13 mouse cellular contexts compared by ENCODE assay signal in the genomic region with DNA sequence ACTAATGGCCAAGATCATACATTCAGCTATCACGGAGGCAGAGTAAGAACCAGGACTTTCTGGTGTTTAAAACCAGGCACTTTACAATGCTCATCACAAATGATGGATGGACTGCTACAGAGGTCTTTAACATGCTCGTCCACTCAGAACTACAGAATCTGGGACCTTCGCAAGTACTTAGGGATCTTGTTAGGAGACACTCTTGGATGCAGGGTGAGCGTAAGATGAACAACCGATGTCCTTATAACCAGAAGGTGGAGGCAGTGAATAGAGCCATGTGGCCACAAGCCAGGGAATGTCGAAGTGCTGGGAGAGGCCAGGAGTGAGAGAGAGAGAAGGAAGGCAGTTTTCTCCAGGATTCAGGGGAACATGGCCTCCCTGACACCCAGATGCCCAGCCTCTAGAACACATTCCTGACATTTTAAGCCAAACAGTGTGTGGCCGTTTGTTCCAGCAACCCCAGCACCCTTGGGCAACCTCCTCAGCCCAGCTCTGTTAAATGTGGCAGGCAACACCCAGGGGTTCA.
DNase-seq lines count a peak whose midpoint lies in the region; ATAC-seq and TF ChIP-seq lines count a peak whose summit lies in the region.
"Had no signal": no experiment of that assay in that cellular context is flagged by ENCODE, and none has a peak within 500 bp of the region (broad histone marks: within the 10 kb centered on the region; RNA-seq: fewer than 3 reads in every experiment).

No protein-coding gene starts in this region.

- intact Hi-C loops in gastrocnemius, adult 2 months (cut with DNase I) = no loop called here
- intact Hi-C loops in left cerebral cortex, postnatal 4 days (cut with DNase I) = loop anchor here (10.0 kb wide), 1 partner anchor 81 kb away; no protein-coding TSS in a partner anchor

- TF ChIP-seq CTCF in gastrocnemius, adult 2 months (IDR thresholded peaks at IDR 0.05) = no peak

- no peaks in the 10 kb centered on the region for H3K9me3 ChIP-seq in limb, embryonic 14.5 days (ENCODE audit: control insufficient read depth, low read length)
- H3K9me3 ChIP-seq: stomach, embryonic 15.5 days had no signal

- H3K4me1 ChIP-seq in limb, embryonic 14.5 days (ENCODE audit: control insufficient read depth, insufficient read depth, low read length) = peaks cover 13% of the 10 kb centered on the region

- H3K27ac ChIP-seq in gastrocnemius, adult 2 months = peak overlapping the region; percentile 71
- H3K27ac ChIP-seq in limb, embryonic 14.5 days (replicated peaks; ENCODE audit: low read depth, low read length) = peak overlapping the region; percentile 65; the same call in 1 of the 2 replicates
- H3K27ac ChIP-seq: hindbrain, embryonic 14.5 days; stomach, embryonic 15.5 days had no signal

- no peak overlapping the region for H3K9ac ChIP-seq in limb, embryonic 14.5 days (ENCODE audit: low read depth, low read length, severe bottlenecking)
- H3K9ac ChIP-seq: hindbrain, embryonic 14.5 days; stomach, embryonic 15.5 days had no signal

- H3K36me3 ChIP-seq in limb, embryonic 14.5 days (ENCODE audit: control insufficient read depth, insufficient read depth, low read length) = peaks cover 74% of the 10 kb centered on the region

- H3K4me3 ChIP-seq in gastrocnemius, adult 2 months = 0 out of 2 replicates have a peak overlapping the region, but pooled peaks have one; percentile 11
- H3K4me3 ChIP-seq in limb, embryonic 14.5 days (replicated peaks; ENCODE audit: low read length) = no peak overlapping the region
- H3K4me3 ChIP-seq: stomach, embryonic 15.5 days had no signal

- no peak for ATAC-seq in limb, embryonic 14.5 days (ENCODE audit: low FRiP score, low read depth)
- no peak for ATAC-seq in monocyte, adult 5-6 weeks (replicated peaks; ENCODE audit: insufficient number of reproducible peaks, low FRiP score, low TSS enrichment, poor library complexity, severe bottlenecking)
- ATAC-seq in granulocyte monocyte progenitor cell, adult 5-6 weeks (replicated peaks; ENCODE audit: poor library complexity, severe bottlenecking) = no peak
- ATAC-seq: CD4-positive, CD25-positive, alpha-beta regulatory T cell, adult 4 months had no signal

- WGBS in limb, embryonic 14.5 days = 59% methylated on average over 7 of the region's 7 CpGs

- DNase-seq in heart, adult 11 months = peak; percentile 96
- no peak for DNase-seq in heart, adult 9 months (ENCODE audit: low spot score in 2 of 2)
- DNase-seq in 3T3-L1 (ENCODE audit: low read depth, low spot score) = peak; percentile 57
- peak; percentile 82 for DNase-seq in gastrocnemius, adult 2 months
- peak; percentile 69 for DNase-seq in limb, embryonic 14.5 days (ENCODE audit: low spot score)
- no peak for DNase-seq in left cerebral cortex, postnatal 4 days
- DNase-seq: embryo, embryonic 11 days; retina, postnatal 1 day had no signal

- no peaks in the 10 kb centered on the region for H3K27me3 ChIP-seq in limb, embryonic 14.5 days (ENCODE audit: control insufficient read depth, insufficient read depth, low read length)
- H3K27me3 ChIP-seq: stomach, embryonic 15.5 days had no signal

- no peak for TF ChIP-seq POLR2A in limb, embryonic 14.5 days (IDR thresholded peaks at IDR 0.05; ENCODE audit: borderline replicate concordance, extremely low read depth, insufficient read depth, insufficient read length)

- no peak overlapping the region for H3K4me2 ChIP-seq in limb, embryonic 14.5 days (replicated peaks; ENCODE audit: low read depth, low read length, severe bottlenecking)
- H3K4me2 ChIP-seq: hindbrain, embryonic 14.5 days; stomach, embryonic 15.5 days had no signal

Comparison
In these comparisons a context has a peak if more than half of its experiments do, and no peak if none do; other contexts are left out.
1. DNase-seq: peak in heart, adult 11 months (single experiment), 3T3-L1 (single experiment), gastrocnemius, adult 2 months (single experiment) and limb, embryonic 14.5 days (single experiment); none in heart, adult 9 months (0 of 2) and left cerebral cortex, postnatal 4 days (single experiment).